Comparison of ENCODE assay signal across 9 mouse cellular contexts in genomic region chr12:117412257-117412656, GRCm38 (mm10).
DNase-seq lines count a peak whose midpoint lies in the region; ATAC-seq and TF ChIP-seq lines count a peak whose summit lies in the region.
"Had no signal": no experiment of that assay in that cellular context is flagged by ENCODE, and none has a peak within 500 bp of the region (broad histone marks: within the 10 kb centered on the region; RNA-seq: fewer than 3 reads in every experiment).

No protein-coding gene starts in this region.

- no peak overlapping the region for H3K27ac ChIP-seq in gastrocnemius, adult 2 months
- H3K27ac ChIP-seq in forebrain, embryonic 16.5 days (ENCODE audit: low read length) = no peak overlapping the region
- H3K27ac ChIP-seq: hindbrain, embryonic 15.5 days had no signal

- TF ChIP-seq CTCF in gastrocnemius, adult 2 months (IDR thresholded peaks at IDR 0.05) = no peak

- no peaks in the 10 kb centered on the region for H3K9me3 ChIP-seq in forebrain, embryonic 16.5 days (ENCODE audit: control insufficient read depth, low read length)
- H3K9me3 ChIP-seq: hindbrain, embryonic 15.5 days had no signal

- peak; percentile 36 for DNase-seq in gastrocnemius, adult 2 months
- no peak for DNase-seq in gastrocnemius, adult 8-10 months (ENCODE audit: low spot score in 2 of 2)
- DNase-seq in adrenal gland, postnatal 36 days = peak; percentile 15 to 46
- peak; percentile 20 for DNase-seq in heart, postnatal 25 days (ENCODE audit: low spot score)
- DNase-seq in lung, postnatal 10 days = peak; percentile 73
- no peak for DNase-seq in thymus, postnatal 10 days (ENCODE audit: low spot score in 2 of 2)

- H3K9ac ChIP-seq in forebrain, embryonic 16.5 days (replicated peaks; ENCODE audit: low read depth, low read length) = no peak overlapping the region
- H3K9ac ChIP-seq: hindbrain, embryonic 15.5 days had no signal

- no peak overlapping the region for H3K4me3 ChIP-seq in gastrocnemius, adult 2 months
- no peak overlapping the region for H3K4me3 ChIP-seq in forebrain, embryonic 16.5 days (replicated peaks; ENCODE audit: low read length)
- H3K4me3 ChIP-seq: hindbrain, embryonic 15.5 days had no signal

- intact Hi-C loops in gastrocnemius, adult 2 months (cut with DNase I) = no loop called here
- intact Hi-C loops in heart, postnatal 25 days (cut with DNase I) = no loop called here

- WGBS in forebrain, embryonic 16.5 days = 60% methylated on average over 6 of the region's 6 CpGs

- H3K27me3 ChIP-seq in forebrain, embryonic 16.5 days (replicated peaks; ENCODE audit: control insufficient read depth, insufficient read depth, low read length) = no peaks in the 10 kb centered on the region
- H3K27me3 ChIP-seq: hindbrain, embryonic 15.5 days had no signal

- H3K36me3 ChIP-seq in forebrain, embryonic 16.5 days (ENCODE audit: control insufficient read depth, insufficient read depth) = no peaks in the 10 kb centered on the region
- H3K36me3 ChIP-seq: hindbrain, embryonic 15.5 days had no signal

- 0 out of 2 replicates have a peak, but pooled peaks cover 3% of the 10 kb centered on the region for H3K4me1 ChIP-seq in forebrain, embryonic 16.5 days (replicated peaks; ENCODE audit: control insufficient read depth, insufficient read depth, low read length)

- no peak for ATAC-seq in CD4-positive, CD25-positive, alpha-beta regulatory T cell, adult 4 months
- no peak for ATAC-seq in forebrain, embryonic 16.5 days

- H3K4me2 ChIP-seq in forebrain, embryonic 16.5 days (ENCODE audit: low read length) = no peak overlapping the region
- H3K4me2 ChIP-seq: hindbrain, embryonic 15.5 days had no signal

Comparison
In these comparisons a context has a peak if more than half of its experiments do, and no peak if none do; other contexts are left out.
1. DNase-seq: peak in gastrocnemius, adult 2 months (single experiment), adrenal gland, postnatal 36 days (2 of 2), heart, postnatal 25 days (single experiment) and lung, postnatal 10 days (single experiment); none in gastrocnemius, adult 8-10 months (0 of 2) and thymus, postnatal 10 days (0 of 2).